Mouse (Mus musculus) kidney, embryonic 16.5 days (tissue): ENCODE data around the gene Crtac1. TPM values are rescaled to one million over a fixed set of nuclear protein-coding genes. Genes with fewer than 3 reads are reported as not detected.

Experiments
- ATAC-seq: fragments of 200-750 bp; cut with Nextera tagmentation; 2 replicates; pipeline ENCODE4 v1.8.0; 2017; ENCODE audit warnings: moderate TSS enrichment; ENCODE audit not compliant: low FRiP score, low TSS enrichment
- H3K27ac ChIP-seq: fragments of 300-500 bp; sonication (generic); 2 replicates; pipeline ENCODE4 v1.5.1; 2014; ENCODE audit warnings: low read length
- H3K27me3 ChIP-seq: fragments of 300-500 bp; sonication (generic); 2 replicates; pipeline ENCODE4 v1.6.1; 2014; ENCODE audit warnings: low read length, control low read depth, mixed read lengths; ENCODE audit not compliant: insufficient read depth
- H3K36me3 ChIP-seq: fragments of 300-500 bp; sonication (generic); 2 replicates; pipeline ENCODE4 v1.6.1; 2014; ENCODE audit warnings: low read length, control low read depth, mixed read lengths; ENCODE audit not compliant: insufficient read depth
- H3K4me1 ChIP-seq: fragments of 300-500 bp; sonication (generic); 2 replicates; pipeline ENCODE4 v1.6.1; 2014; ENCODE audit warnings: low read length, control low read depth, mixed read lengths; ENCODE audit not compliant: insufficient read depth
- H3K4me2 ChIP-seq: fragments of 300-500 bp; sonication (generic); replicated peaks from 2 replicates; pipeline ENCODE4 v1.6.1; 2014; ENCODE audit warnings: low read depth, low read length
- H3K4me3 ChIP-seq: fragments of 300-500 bp; sonication (generic); 2 replicates; pipeline ENCODE4 v1.5.1; 2014; ENCODE audit warnings: mild to moderate bottlenecking, low read length
- H3K9ac ChIP-seq: fragments of 300-500 bp; sonication (generic); replicated peaks from 2 replicates; pipeline ENCODE4 v1.6.1; 2014; ENCODE audit warnings: low read length
- H3K9me3 ChIP-seq: fragments of 300-500 bp; sonication (generic); 2 replicates; pipeline ENCODE4 v1.6.1; 2016; ENCODE audit warnings: low read length, control low read depth
- WGBS: fragments of 180-500 bp; shearing (Covaris S2); extraction: QIAGEN DNeasy Blood & Tissue Kit; methylation state at CpG from one replicate; pipeline ENCODE4 v1.1.7; 2014; 5-methylcytosine and 5-hydroxymethylcytosine counted together
- polyA plus RNA-seq: library from polyadenylated mRNA; unstranded; fragments of >200 nt; fragmentation: Nextera tagmentation; extraction: Ambion mirVana; gene quantifications from 2 replicates; pipeline ENCODE4 v1.2.1, GENCODE M21; 2015

The Crtac1 gene
- polyA plus RNA-seq, 1 experiment from 2014 or later, result 6.0 TPM

DNA sequence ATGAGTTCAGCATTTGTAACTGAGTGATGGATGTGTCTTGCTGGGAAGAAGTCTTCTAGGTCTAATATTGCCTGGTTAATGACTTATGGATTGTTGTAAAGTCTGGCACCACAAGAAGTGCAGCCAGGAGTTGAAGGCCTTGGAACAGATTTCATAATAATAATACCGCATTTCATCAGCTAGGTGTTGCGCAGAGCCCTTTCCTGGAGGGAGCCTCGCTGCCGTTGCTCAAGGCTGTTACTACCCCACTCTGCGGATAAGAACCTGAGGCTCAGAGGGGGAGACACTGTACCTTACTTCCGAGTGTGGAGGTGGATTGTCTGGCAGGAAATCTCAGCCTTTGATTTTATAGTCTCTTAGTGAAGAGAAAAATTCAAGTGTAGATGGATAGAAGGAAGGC is 154.3 kb downstream of the Crtac1 start:
- WGBS, result 81% methylated on average over 6 of the region's 6 CpGs
- Histone ChIP-seq H3K36me3 (no peaks in the 10 kb centered on the region), H3K27ac (no peak overlapping the region), H3K4me2 (no peak overlapping the region), H3K9ac (no peak overlapping the region), H3K4me3 (no peak overlapping the region), H3K4me1 (peaks cover 11% of the 10 kb centered on the region), H3K9me3 (no peaks in the 10 kb centered on the region), H3K27me3 (no peaks in the 10 kb centered on the region)
- ATAC-seq, result no peak

DNA sequence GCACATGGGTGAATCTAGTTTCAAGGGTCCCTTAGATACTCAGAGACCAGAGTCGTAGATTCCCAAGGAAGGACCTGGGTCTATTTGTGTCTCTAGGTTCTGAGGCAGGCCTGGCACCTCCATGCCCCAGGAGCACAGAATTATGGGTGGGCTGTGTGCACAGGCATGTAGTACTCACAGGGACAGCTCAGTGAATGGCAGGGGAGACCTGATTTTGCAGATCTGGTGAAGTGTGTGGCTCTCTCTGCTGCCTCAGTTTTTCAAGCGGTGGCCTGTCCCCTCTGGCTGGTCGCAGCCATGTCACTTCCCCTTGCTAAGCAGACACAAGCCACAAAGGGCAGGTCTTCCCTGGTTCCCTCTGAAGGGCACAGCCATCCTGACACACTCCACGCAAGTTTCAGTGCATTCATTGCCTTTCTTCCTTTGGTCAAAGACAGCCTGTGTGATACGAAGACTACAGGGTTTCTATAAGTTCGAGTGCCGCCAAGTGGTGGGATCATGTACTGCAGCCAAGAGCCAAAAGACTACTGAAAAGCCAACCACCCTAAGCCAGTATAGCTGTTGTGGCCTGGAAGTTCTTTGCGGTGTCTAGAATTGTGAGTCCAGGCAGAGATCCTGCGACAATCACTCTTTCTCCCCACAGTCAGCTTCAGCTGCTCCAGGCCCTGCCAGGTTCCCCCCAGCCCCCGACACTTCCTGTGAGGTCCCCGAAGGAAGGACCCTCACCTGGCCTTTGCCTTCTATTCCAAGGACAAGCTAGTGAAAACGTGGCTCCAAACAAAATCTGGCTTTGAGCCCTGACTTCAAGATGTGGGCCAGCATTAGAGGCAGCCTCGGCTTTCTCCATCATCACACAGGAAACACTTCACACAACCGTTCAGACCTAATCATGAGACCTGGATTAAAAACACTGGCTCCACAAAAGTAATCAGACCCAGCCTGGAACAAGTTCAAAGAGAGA is 159.3 kb downstream of the Crtac1 start:
- no peaks in the 10 kb centered on the region for H3K4me1 ChIP-seq
- 36% methylated on average over 14 of the region's 14 CpGs for WGBS
- H3K27ac ChIP-seq, result no peak overlapping the region
- ATAC-seq, result no peak
- no peaks in the 10 kb centered on the region for H3K36me3 ChIP-seq
- peaks cover 8% of the 10 kb centered on the region; the same call in 1 of the 2 replicates for H3K27me3 ChIP-seq
- H3K4me2 ChIP-seq, result no peak overlapping the region
- no peak overlapping the region for H3K4me3 ChIP-seq
- no peaks in the 10 kb centered on the region for H3K9me3 ChIP-seq
- no peak overlapping the region for H3K9ac ChIP-seq

DNA sequence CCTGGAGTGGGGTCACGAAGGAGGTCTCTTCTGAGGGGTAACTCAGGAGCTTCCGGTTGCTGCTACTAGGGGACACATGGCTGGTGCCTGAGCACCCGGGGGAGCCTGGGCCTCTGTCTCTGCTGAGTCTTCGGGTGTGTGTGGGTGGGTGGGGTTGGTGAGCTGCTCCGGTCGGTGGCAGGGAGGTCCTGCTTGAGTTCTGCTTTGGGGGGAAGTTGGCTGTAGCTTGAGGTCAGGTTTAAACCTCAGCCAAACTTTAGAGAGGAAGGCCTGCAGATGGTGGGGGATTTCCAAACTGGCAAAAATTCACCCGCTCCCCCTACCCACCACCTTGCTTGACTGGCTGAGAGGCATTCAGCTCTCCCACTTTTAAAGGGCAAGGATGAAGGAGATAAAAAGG is 160.4 kb downstream of the Crtac1 start:
- 76% methylated on average over 7 of the region's 7 CpGs for WGBS
- Histone ChIP-seq H3K27me3 (peaks cover 8% of the 10 kb centered on the region; the same call in 1 of the 2 replicates), H3K4me3 (no peak overlapping the region), H3K36me3 (no peaks in the 10 kb centered on the region), H3K4me2 (no peak overlapping the region), H3K4me1 (no peaks in the 10 kb centered on the region), H3K27ac (no peak overlapping the region), H3K9ac (no peak overlapping the region), H3K9me3 (no peaks in the 10 kb centered on the region)
- ATAC-seq, result no peak

DNA sequence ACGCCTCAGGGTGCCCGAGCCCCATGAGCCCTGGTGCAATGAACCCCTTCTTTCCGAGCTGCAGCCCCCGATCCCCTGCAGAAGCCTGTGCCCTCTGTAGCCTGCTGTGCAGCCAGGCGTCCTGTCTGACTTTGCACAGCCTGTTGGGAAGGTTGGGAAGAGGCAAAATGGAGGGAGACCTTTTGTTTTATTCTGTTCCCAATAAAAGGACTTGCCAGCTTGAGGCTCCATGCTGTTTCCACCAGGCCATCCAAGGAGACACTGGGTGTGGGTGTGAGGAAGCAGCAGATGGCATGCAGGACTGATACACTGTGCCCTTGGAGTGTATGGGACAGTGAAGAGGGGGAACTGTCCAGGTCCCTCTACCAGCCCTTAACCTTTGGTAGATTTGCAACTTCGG is 161.5 kb downstream of the Crtac1 start:
- no peak overlapping the region for H3K9ac ChIP-seq
- no peaks in the 10 kb centered on the region for H3K36me3 ChIP-seq
- no peak overlapping the region for H3K4me2 ChIP-seq
- no peaks in the 10 kb centered on the region for H3K4me1 ChIP-seq
- no peak overlapping the region for H3K27ac ChIP-seq
- H3K27me3 ChIP-seq, result peaks cover 8% of the 10 kb centered on the region; the same call in 1 of the 2 replicates
- 39% methylated on average over 6 of the region's 6 CpGs for WGBS
- no peaks in the 10 kb centered on the region for H3K9me3 ChIP-seq
- H3K4me3 ChIP-seq, result no peak overlapping the region
- no peak for ATAC-seq

DNA sequence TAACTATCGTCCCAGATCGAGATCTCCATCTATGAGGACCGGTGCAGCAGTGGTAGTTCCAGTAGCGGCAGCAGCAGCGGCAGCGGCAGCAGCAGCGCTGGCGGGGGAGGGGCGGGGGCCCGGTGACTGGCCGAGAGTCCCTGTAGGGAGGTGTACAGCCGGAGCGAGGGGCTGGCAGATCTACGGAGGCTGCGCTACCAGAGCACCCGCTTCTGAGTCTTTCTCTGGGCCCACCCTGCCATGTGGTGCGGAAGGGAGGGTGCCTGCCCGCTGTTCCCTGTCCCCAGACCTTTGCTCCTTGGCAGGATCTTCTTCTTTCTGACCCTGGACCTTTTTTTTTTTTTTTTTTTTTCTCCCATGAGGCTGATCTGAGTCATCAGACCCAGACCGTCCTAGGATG is 163.2 kb downstream of the Crtac1 start:
- Histone ChIP-seq H3K27me3 (peaks cover 8% of the 10 kb centered on the region; the same call in 1 of the 2 replicates), H3K9ac (no peak overlapping the region), H3K4me2 (peak overlapping the region; percentile 33; the same call in 1 of the 2 replicates), H3K4me3 (no peak overlapping the region), H3K27ac (no peak overlapping the region), H3K36me3 (no peaks in the 10 kb centered on the region), H3K9me3 (no peaks in the 10 kb centered on the region), H3K4me1 (no peaks in the 10 kb centered on the region)
- ATAC-seq, result peak; percentile 46; the same call in 1 of the 2 replicates
- WGBS, result under 1% methylated on average over 19 of the region's 19 CpGs

DNA sequence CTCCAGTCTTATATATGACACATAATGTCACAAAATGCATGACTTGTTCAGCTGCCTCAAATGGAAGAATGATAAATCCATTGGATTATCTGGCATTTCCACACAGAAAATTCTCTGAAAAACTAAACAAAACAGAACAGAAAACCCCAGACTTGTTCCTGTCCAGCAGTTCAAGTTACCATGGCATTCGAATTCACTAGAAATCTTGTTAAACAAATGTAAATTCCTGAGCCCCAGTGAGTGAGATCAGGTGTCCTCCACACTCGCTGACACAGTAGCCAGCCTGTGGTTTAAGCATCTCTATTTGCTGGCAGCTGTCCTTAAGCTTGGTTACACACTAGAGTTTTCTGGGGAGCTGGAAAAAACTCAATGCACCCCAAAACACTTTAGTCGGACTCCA is 168.1 kb downstream of the Crtac1 start:
- Histone ChIP-seq H3K27me3 (no peaks in the 10 kb centered on the region), H3K27ac (no peak overlapping the region), H3K36me3 (no peaks in the 10 kb centered on the region), H3K4me3 (no peak overlapping the region), H3K4me2 (no peak overlapping the region), H3K9ac (no peak overlapping the region), H3K9me3 (no peaks in the 10 kb centered on the region), H3K4me1 (no peaks in the 10 kb centered on the region)
- ATAC-seq, result no peak
- WGBS, result 45% methylated on average over 3 of the region's 3 CpGs

DNA sequence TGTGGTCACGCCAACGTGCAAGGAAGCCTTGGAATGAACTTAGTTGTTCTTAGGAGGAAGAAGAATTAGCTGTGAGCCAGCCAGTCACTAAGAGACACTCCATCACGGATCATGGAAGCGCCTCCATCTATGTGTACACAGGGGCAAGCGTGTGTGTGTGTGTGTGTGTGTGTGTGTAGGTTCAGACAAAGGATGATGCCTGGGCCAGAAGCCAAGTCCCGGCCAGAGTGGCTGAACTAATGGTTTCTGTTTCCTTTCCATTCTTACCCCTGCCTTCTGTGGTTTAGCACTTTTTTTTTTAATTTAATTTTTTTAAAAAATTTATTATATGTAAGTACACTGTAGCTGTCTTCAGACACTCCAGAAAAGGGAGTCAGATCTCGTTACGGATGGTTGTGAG is 171.1 kb downstream of the Crtac1 start:
- ATAC-seq, result no peak
- WGBS, result 82% methylated on average over 8 of the region's 8 CpGs

DNA sequence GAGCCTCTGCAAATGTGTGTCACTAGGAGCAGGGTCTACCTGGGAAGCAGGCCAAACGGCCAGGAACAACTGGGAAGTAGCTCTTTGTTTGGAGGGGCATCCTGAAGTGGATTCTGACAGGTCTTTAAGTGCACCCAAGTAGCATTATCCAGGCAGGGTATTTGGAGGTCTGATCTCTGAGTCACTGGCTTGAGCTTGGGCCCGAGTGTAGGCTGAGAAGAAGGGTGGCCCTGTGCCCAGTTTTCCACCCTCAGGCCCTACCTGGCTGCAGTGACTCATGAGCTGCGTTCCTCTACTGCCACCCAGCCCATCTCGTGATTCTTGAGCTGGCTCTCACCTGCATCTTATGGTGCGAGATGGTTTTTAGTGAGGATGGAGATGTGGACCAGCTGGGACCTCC is 173.0 kb downstream of the Crtac1 start:
- ATAC-seq, result no peak
- H3K27me3 ChIP-seq, result peaks cover 19% of the 10 kb centered on the region
- H3K9me3 ChIP-seq, result no peaks in the 10 kb centered on the region
- H3K4me2 ChIP-seq, result no peak overlapping the region
- H3K4me1 ChIP-seq, result peaks cover 5% of the 10 kb centered on the region
- 59% methylated on average over 5 of the region's 5 CpGs for WGBS
- no peak overlapping the region for H3K4me3 ChIP-seq
- no peak overlapping the region for H3K27ac ChIP-seq
- H3K36me3 ChIP-seq, result no peaks in the 10 kb centered on the region
- no peak overlapping the region for H3K9ac ChIP-seq

More for the DNA sequence above, 171.1 kb downstream of the Crtac1 start:
- H3K4me3 ChIP-seq, result no peak overlapping the region
- H3K9ac ChIP-seq, result no peak overlapping the region
- H3K27me3 ChIP-seq, result peaks cover 2% of the 10 kb centered on the region
- H3K4me1 ChIP-seq, result peaks cover 2% of the 10 kb centered on the region
- H3K4me2 ChIP-seq, result no peak overlapping the region
- no peak overlapping the region for H3K27ac ChIP-seq
- no peaks in the 10 kb centered on the region for H3K36me3 ChIP-seq
- H3K9me3 ChIP-seq, result no peaks in the 10 kb centered on the region

DNA sequence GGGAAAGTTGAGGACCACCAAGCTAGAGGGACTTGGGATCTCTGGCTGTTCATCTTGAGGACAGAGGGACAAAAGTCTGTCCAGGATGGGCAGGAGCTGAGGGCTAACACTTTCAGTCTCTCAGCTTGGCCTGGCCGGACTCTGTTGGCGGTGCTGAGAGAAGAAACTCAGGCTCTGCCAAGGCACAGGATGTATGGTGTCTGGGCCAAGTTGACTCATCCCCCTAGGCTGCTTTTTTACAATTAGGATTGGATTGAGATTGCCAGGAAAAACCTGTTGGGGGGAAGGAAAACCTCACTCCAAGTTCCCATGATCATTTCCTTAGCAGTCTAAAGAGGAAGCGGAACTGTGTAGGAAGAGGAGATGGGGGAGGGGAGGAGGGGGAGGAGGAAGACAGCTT is 173.6 kb downstream of the Crtac1 start:
- no peaks in the 10 kb centered on the region for H3K36me3 ChIP-seq
- no peak overlapping the region for H3K4me3 ChIP-seq
- peaks cover 5% of the 10 kb centered on the region for H3K4me1 ChIP-seq
- 87% methylated on average over 3 of the region's 3 CpGs for WGBS
- ATAC-seq, result no peak
- H3K9me3 ChIP-seq, result no peaks in the 10 kb centered on the region
- H3K9ac ChIP-seq, result no peak overlapping the region
- H3K27me3 ChIP-seq, result peaks cover 19% of the 10 kb centered on the region
- H3K27ac ChIP-seq, result no peak overlapping the region
- H3K4me2 ChIP-seq, result no peak overlapping the region

DNA sequence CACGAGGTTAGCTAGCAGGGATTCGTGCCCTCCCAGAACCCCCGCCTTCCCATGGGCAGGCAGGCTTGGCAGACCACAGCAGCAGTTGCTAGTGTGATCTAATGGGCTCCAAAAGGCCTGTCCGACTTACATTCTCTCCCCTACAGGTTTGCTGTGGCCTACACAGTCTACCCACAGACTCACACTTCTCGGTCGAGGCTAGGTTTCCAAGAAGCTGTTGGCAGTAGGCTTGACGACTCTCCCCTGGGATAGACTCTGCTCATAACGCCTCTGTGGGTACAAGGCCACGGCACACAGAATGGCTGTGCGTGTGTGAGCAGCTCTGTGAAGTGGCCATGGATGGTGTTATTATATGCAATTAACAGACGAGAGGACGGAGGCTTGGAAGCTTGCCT is 174.3 kb downstream of the Crtac1 start:
- no peak overlapping the region for H3K4me3 ChIP-seq
- H3K4me1 ChIP-seq, result peaks cover 5% of the 10 kb centered on the region
- WGBS, result 84% methylated on average over 12 of the region's 12 CpGs
- no peaks in the 10 kb centered on the region for H3K36me3 ChIP-seq
- ATAC-seq, result no peak
- H3K4me2 ChIP-seq, result no peak overlapping the region
- no peaks in the 10 kb centered on the region for H3K9me3 ChIP-seq
- no peak overlapping the region for H3K27ac ChIP-seq
- H3K9ac ChIP-seq, result no peak overlapping the region
- peaks cover 19% of the 10 kb centered on the region for H3K27me3 ChIP-seq
